Mouse (Mus musculus) skeletal muscle tissue, adult 2 months (tissue): Measurements from ENCODE around the gene Ccdc54.

Source experiments
- DNase-seq: peaks from one replicate; pipeline ENCODE4 v3.0.0-alpha.2; 2012; ENCODE audit warnings: low read depth, low spot score

Gene Ccdc54

GRCm38 (mm10) chr16:50591054-50591453, at the start of gene Ccdc54:
TSS of gene Ccdc54 (minus strand) at chr16:50591154.
- DNase-seq, result no peak

- DNase-seq, result no peak
Measured at GRCm38 (mm10) chr16:50632585-50632984, 41.6 kb upstream of the Ccdc54 start.

DNA sequence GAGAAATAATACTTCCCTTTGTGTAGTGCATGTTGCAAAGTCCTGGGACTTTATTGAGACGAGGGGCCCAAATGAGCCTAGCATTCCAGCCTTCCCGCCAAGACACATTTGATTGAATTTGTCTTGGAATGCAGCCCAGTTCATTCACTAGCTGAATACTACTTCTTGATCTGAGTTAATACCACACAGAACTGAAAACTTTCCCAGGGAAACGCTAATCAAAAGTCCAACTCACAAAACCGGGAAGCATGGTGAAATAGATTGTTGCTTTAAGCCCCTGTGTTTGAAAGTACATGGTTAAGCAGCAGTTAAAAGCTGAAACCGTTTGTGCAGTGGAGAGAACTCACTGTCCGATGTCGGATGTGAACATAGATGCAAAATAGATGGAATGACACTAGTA, 24.6 kb upstream of the Ccdc54 start:
- DNase-seq, result no peak

DNA sequence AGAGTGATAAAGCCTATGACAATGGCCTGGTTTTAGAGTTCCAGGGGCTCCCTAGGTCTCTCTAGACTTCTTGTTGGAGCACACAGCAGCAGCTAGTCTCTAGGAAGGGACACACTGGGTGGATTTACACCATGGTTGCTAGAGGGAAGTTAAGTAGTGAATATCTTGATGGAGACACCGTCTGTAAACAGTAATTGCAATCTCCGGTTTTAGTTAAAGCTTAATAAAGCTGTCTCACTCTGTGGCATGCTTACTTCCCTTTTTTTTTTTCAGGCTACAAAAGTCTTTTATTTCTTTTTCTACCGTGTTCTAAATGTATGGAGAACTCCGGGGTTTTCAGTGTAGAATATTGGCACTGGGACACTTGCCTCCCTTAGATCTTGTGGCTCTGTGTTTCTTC, 22.0 kb upstream of the Ccdc54 start:
- DNase-seq, result no peak

DNA sequence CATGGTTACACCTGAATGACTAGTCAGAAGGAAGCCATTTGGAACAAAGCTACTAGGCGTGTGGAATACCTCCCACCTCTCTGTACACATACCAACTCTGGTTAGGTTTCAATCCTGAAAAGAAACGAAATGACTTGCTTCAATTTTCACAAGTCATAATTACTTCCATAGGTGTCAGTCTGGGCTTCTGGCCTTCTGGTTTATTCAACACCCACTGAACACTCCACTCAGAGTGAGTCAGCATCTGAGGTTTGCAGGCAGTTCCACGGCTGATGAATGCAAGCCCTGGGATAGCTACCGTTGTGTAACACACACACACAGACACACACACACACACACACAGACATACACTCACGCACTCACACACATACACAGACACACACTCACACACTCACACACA, 19.6 kb upstream of the Ccdc54 start:
- DNase-seq, result no peak

DNA sequence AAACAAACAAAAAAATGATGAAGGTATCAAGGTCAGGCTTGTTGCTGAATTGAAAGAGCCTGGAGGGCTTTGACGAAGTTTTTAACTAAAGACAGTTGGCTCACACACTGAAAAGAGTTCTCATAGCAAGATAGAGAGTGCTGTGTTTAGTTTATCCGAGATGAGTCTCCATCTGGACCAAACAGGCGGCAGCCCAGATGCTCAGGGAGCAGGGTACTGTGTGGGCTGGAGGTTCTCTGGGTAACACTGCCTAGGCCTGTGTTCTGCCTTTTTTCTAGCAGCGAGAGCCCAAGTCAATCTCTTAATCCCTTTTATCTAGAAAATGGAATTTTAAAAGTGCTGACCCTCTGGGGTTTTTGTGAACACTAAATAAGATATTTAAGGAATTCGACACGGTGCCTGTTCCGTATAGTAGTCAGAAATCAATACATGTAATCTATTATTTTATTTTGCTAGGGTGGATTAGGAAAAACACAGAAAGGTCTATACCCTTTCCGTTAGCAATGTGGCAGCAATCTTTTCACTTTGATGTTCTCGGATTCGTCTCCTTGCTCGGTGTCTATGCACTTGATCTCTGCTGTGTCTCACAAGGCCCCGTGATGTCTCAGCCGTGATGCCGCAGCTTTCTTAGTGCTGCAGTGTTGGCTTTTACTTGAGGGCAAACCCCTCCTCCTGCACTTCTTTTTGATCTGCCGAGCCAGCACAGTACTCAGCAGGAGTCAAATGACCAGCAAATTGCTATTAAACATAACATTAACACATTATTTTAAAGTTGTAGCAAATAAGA, 17.0 kb upstream of the Ccdc54 start:
- DNase-seq, result no peak

DNA sequence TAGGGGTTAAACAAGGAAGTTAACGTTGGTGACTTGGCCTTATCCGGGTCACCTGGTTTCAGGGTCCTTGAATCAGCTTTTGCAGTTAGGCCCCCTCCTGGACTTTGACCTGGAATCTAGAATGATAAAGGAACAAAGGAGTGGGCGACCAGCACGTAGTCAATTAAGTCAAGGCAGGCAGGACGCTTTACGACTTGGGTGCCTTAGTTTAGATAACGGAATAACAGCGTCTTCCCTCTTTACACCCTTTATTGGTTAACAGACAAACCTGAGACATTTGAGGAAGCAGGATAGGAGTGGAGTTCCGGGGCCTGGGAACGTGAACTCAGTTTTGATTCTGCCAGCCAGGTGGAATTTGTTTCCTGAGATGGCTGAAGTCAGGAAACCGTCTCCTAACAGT, 13.9 kb upstream of the Ccdc54 start:
- DNase-seq, result no peak

DNA sequence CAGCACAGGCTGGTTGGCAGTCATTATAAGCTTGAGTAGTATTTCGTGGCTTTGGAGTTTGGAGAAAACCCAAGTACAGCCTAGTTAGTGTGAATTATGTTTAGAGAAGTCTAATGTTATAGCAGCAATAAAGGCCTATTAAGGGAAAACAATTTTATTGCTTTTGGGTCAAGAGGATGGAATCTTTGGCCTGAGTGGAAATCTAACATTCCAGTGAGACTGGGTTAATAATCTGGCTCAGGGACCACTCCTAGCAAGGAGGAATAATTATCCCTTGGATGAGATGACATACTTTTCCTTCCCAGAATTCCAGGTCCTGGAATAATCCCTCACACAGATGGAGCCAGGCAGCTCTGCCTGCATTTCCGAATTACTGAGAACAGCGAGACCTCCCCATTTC, 11.0 kb upstream of the Ccdc54 start:
- DNase-seq, result no peak

- no peak for DNase-seq
Measured at GRCm38 (mm10) chr16:50600665-50601064, 9.7 kb upstream of the Ccdc54 start.

- DNase-seq, result no peak
Measured at GRCm38 (mm10) chr16:50596679-50597078, 5.7 kb upstream of the Ccdc54 start.

- no peak for DNase-seq
Measured at GRCm38 (mm10) chr16:50596171-50596570, 5.2 kb upstream of the Ccdc54 start.

DNA sequence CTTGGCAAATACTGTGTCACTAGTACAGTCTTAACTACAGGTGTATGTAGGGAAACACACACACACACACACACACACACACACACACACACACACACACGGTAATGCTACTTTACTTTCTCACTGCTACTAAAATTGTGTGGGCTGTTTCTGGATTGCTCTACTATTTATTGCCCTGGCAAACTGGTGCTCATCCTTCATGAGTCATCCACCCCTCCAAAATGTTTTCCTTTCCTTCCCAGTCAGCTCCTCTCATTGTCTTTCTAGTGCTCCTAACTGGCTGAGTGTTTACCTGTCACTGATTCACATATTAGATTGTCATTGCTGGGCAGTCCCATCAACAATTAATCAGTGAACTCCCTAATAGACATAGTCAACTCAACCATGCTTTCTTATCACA, 3.9 kb upstream of the Ccdc54 start:
- no peak for DNase-seq

DNA sequence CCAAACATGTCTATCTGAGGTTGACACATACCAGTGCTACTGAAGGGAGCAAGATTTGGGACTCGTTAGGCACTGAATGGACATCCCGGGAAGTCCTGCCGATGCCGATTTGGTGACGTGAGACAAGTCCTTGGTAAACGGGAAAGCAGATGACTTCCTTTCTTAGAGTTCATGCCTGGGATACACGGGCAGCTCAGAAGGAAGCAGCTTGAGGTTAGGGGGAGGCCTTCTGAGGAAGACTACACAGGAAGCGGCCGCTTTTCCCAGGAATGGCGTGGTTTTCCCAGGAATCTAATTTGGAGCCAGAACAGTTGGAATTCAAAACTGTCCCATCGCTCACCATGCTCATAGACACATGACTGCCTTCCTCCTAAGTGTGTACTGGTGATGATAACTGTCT, 2.4 kb upstream of the Ccdc54 start:
- DNase-seq, result no peak

GRCm38 (mm10) chr16:50589574-50590151, 1.3 kb downstream of the Ccdc54 start:
- DNase-seq, result no peak

DNA sequence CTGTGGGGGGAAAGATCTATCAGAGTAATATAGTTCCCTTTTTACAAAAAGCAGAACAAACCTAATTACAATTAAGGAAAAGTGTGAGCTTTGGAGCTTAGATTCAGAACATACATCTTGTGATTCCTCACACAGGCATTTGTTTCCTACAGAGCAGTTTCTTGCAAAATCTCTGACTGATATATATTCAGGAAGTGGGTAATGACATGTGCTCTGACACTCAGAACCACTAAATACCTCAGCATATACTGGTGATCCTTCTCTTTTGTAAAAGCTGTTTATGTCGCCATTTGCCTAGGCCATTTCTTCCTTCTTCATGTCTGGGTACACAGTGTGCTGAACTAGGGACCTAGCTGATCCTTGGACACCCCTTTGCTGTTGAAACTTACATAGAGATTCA, 2.8 kb downstream of the Ccdc54 start:
- DNase-seq, result no peak

DNA sequence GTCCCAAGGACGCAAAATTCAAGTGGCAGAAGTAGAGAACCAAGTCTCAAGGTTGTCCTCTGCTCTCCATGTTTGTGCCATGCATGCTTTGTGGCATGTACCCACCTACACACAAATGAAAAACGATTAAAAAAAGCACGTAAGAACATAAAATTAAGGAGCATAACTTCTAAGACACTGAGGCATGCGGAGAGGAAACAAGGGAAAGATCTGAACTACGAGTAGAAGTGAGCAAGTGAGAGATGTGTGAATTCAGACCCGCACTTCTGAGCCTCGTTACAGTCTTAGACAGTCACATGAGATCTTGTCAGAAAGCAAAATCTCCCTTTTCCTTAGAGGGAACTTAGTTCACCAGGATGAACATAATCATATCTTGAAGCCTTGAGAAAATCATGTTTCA, 3.8 kb downstream of the Ccdc54 start:
- no peak for DNase-seq

- DNase-seq, result no peak
Measured at GRCm38 (mm10) chr16:50578361-50578760, 12.6 kb downstream of the Ccdc54 start.

GRCm38 (mm10) chr16:50572557-50572956, 18.4 kb downstream of the Ccdc54 start:
- no peak for DNase-seq

GRCm38 (mm10) chr16:50559163-50559771, 31.7 kb downstream of the Ccdc54 start:
- DNase-seq, result no peak

DNA sequence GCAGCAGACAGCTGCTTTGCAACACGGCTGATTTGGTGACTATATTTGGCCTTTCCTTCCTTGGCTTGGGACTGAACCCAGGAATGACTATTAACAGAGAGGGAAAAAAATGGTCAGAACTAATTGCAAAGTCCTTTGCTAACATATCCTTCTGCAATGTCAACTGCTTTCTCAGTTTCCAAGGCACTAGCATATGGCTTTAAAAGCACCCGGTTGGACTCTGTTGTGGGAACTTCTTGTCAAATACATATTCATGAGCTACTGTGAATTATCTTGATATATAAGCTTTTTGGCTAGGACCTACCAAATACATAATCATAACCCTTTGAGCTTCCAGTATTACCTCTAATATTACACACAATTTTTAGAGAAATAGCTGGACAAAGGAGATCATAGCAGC, 37.1 kb downstream of the Ccdc54 start:
- DNase-seq, result no peak

- no peak for DNase-seq
Measured at GRCm38 (mm10) chr16:50551871-50552528, 39.0 kb downstream of the Ccdc54 start.

DNA sequence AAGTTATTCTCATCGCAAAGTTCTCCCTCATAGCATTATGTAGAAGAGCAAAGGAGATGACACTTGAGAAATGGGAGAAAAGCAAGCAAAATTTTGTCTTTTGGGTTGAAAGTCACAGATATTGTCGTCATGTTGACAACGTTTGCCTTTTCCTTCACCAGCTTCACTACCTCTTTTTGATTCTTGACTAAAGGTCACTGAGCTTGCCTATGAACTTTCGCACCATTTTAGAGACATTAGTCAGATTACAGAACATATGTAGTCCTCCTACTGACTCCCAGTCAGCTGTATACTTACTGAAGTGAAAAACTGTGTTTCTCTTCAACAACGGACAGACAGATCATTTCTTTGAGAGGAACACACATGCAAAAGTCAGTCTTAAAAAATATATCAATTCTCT, 40.0 kb downstream of the Ccdc54 start:
- DNase-seq, result no peak
